Mouse (Mus musculus): ENCODE data around the gene Fat3.
A peak's percentile ranks its signal among the peaks of the same experiment; 100 is the strongest.

The Fat3 gene

GRCm38 (mm10) chr9:16029066-16029465 lies 472.0 kb downstream of the Fat3 start:
- no peak for DNase-seq (ENCODE audit: low spot score)

- DNase-seq (ENCODE audit: low spot score), result peak; percentile 4
These were observed 472.6 kb downstream of the Fat3 start for GRCm38 (mm10) chr9:16028394-16028911.

GRCm38 (mm10) chr9:16026054-16026453 lies 475.0 kb downstream of the Fat3 start:
- no peak for DNase-seq (ENCODE audit: low spot score)

- no peak for DNase-seq (ENCODE audit: low spot score)
These were observed 476.4 kb downstream of the Fat3 start for GRCm38 (mm10) chr9:16024706-16025105.

- DNase-seq (ENCODE audit: low spot score), result no peak
These were observed 487.0 kb downstream of the Fat3 start for GRCm38 (mm10) chr9:16014115-16014514.

- no peak for DNase-seq (ENCODE audit: low spot score)
These were observed 489.7 kb downstream of the Fat3 start for GRCm38 (mm10) chr9:16011382-16011781.

- DNase-seq (ENCODE audit: low spot score), result no peak
These were observed 493.6 kb downstream of the Fat3 start for GRCm38 (mm10) chr9:16007516-16007915.

GRCm38 (mm10) chr9:16002991-16003390 lies 498.1 kb downstream of the Fat3 start:
- no peak for DNase-seq (ENCODE audit: low spot score)

- no peak for DNase-seq (ENCODE audit: low spot score)
These were observed 506.3 kb downstream of the Fat3 start for GRCm38 (mm10) chr9:15994762-15995161.

GRCm38 (mm10) chr9:15994177-15994576 lies 506.9 kb downstream of the Fat3 start:
- DNase-seq (ENCODE audit: low spot score), result no peak

- no peak for DNase-seq (ENCODE audit: low spot score)
These were observed 508.8 kb downstream of the Fat3 start for GRCm38 (mm10) chr9:15992158-15992846.

- no peak for DNase-seq (ENCODE audit: low spot score)
These were observed 522.8 kb downstream of the Fat3 start for GRCm38 (mm10) chr9:15978317-15978716.

- no peak for DNase-seq (ENCODE audit: low spot score)
These were observed 524.0 kb downstream of the Fat3 start for GRCm38 (mm10) chr9:15976959-15977663.

- no peak for DNase-seq (ENCODE audit: low spot score)
These were observed 525.1 kb downstream of the Fat3 start for GRCm38 (mm10) chr9:15975999-15976398.

- DNase-seq (ENCODE audit: low spot score), result no peak
These were observed 528.9 kb downstream of the Fat3 start for GRCm38 (mm10) chr9:15972201-15972600.

- DNase-seq (ENCODE audit: low spot score), result no peak
These were observed 529.7 kb downstream of the Fat3 start for GRCm38 (mm10) chr9:15971393-15971792.

- no peak for DNase-seq (ENCODE audit: low spot score)
These were observed 536.9 kb downstream of the Fat3 start for GRCm38 (mm10) chr9:15964198-15964597.

- DNase-seq (ENCODE audit: low spot score), result no peak
These were observed 538.2 kb downstream of the Fat3 start for GRCm38 (mm10) chr9:15962886-15963285.

GRCm38 (mm10) chr9:15958224-15958787 lies 542.8 kb downstream of the Fat3 start:
- no peak for DNase-seq (ENCODE audit: low spot score)

- no peak for DNase-seq (ENCODE audit: low spot score)
These were observed 543.3 kb downstream of the Fat3 start for GRCm38 (mm10) chr9:15957816-15958215.

- DNase-seq (ENCODE audit: low spot score), result no peak
These were observed 545.8 kb downstream of the Fat3 start for GRCm38 (mm10) chr9:15955147-15955782.

- DNase-seq (ENCODE audit: low spot score), result no peak
These were observed 546.8 kb downstream of the Fat3 start for GRCm38 (mm10) chr9:15954338-15954704.
